Mouse (Mus musculus) stomach, postnatal 0 days (tissue): Measurements from ENCODE around the gene Gm5142. TPM values are rescaled to one million over a fixed set of nuclear protein-coding genes. Genes with fewer than 3 reads are reported as not detected.

Experiments
- ATAC-seq: fragments of 200-750 bp; cut with Nextera tagmentation; 2 replicates; pipeline ENCODE4 v1.8.0; 2017; ENCODE audit not compliant: low FRiP score, low TSS enrichment
- DNase-seq: peaks from one replicate; pipeline ENCODE4 v3.0.0-alpha.2; 2016; ENCODE audit warnings: low spot score
- H3K27ac ChIP-seq: fragments of 300-500 bp; sonication (generic); replicated peaks from 2 replicates; pipeline ENCODE4 v1.5.1; 2014; ENCODE audit warnings: mild to moderate bottlenecking, control low read depth
- H3K27me3 ChIP-seq: fragments of 300-500 bp; sonication (generic); 2 replicates; pipeline ENCODE4 v1.6.1; 2014; ENCODE audit warnings: low read length; ENCODE audit not compliant: control insufficient read depth, insufficient read depth
- H3K36me3 ChIP-seq: fragments of 300-500 bp; sonication (generic); 2 replicates; pipeline ENCODE4 v1.6.1; 2014; ENCODE audit warnings: low read length, mixed read lengths; ENCODE audit not compliant: control insufficient read depth, insufficient read depth
- H3K4me1 ChIP-seq: fragments of 300-500 bp; sonication (generic); replicated peaks from 2 replicates; pipeline ENCODE4 v1.6.1; 2014; ENCODE audit warnings: antibody characterized with exemption; ENCODE audit not compliant: control insufficient read depth, insufficient read depth
- H3K4me2 ChIP-seq: fragments of 300-500 bp; sonication (generic); replicated peaks from 2 replicates; pipeline ENCODE4 v1.6.1; 2014; ENCODE audit warnings: low read depth, mild to moderate bottlenecking, control low read depth, moderate library complexity
- H3K4me3 ChIP-seq: fragments of 300-500 bp; sonication (generic); 2 replicates; pipeline ENCODE4 v1.5.1; 2014; ENCODE audit warnings: low read depth, low read length, control low read depth
- H3K9ac ChIP-seq: fragments of 300-500 bp; sonication (generic); 2 replicates; pipeline ENCODE4 v1.6.1; 2014; ENCODE audit warnings: mild to moderate bottlenecking, low read length, control low read depth, mixed read lengths
- H3K9me3 ChIP-seq: fragments of 300-500 bp; sonication (generic); 2 replicates; pipeline ENCODE4 v1.6.1; 2016; ENCODE audit warnings: low read length; ENCODE audit not compliant: control insufficient read depth
- CTCF ChIP-seq: IDR thresholded peaks from 2 replicates; pipeline ENCODE4 v1.5.1; 2016; ENCODE audit warnings: antibody characterized with exemption, low read depth, mild to moderate bottlenecking, moderate library complexity
- EP300 ChIP-seq: optimal IDR thresholded peaks from 2 replicates; pipeline ENCODE3; 2016; ENCODE audit warnings: antibody characterized with exemption
- WGBS: fragments of 180-500 bp; shearing (Covaris S2); extraction: QIAGEN DNeasy Blood & Tissue Kit; methylation state at CpG from one replicate; pipeline ENCODE4 v1.1.7; 2014; 5-methylcytosine and 5-hydroxymethylcytosine counted together
- polyA plus RNA-seq: library from polyadenylated mRNA; unstranded; fragments of >200 nt; fragmentation: Nextera tagmentation; extraction: Ambion mirVana; gene quantifications from 2 replicates; pipeline ENCODE4 v1.2.1, GENCODE M21; 2015

Gm5142 gene
- polyA plus RNA-seq, 1 experiment from 2014 or later, result not detected

DNA sequence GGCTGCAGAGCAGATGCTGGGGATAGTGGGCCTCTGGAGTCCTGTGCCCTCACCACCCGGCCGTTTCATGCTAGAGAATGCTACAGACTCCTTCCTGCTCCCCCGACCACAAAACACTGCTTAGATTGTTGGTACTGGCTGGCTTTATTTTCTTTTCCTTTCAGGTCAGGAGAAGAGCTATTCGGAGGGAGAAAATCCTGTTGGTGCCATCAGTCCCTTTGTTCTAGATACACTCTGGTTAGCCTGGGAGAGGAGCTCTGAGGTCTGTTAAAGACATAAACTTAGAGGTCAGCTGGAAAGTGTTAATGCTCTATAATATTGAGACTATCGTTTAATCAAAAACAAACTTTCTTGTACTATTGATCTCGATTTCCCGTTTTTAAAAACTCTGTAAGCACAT lies 26.9 kb upstream of the Gm5142 start:
- 43% methylated on average over 7 of the region's 7 CpGs for WGBS
- H3K9ac ChIP-seq, result no peak overlapping the region

DNA sequence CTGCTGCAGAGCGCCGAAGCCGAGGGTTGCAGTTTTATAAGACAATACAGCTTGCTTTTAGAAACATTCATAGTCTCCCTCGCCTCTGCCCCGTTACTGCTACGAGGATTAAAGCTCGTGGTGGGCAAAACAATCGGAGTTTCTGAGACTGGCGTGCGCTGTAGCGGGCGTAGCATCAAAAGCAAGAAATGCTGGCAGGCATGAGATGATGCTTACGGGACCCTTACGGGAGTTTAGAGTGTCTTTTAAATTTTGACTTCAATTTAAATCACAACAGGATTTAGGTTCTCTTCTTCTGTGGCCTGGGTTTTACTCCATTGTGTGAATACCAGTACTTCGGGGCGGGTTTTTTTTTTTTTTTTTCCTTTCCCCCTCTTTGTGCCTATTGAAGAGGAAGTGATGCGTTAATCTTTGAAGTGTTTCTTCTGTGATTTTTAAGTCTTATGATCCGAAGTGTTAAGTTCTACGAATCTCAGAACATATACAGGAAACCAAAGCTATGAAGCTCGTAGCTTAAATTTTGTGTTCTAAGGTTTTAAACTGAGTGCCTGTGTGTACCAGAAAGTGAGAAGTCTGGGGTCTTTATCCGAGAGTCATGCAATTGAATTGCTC lies 23.2 kb upstream of the Gm5142 start:
- Histone ChIP-seq H3K27me3 (no peaks in the 10 kb centered on the region), H3K4me2 (peak overlapping the region; percentile 77), H3K27ac (peak overlapping the region; percentile 96), H3K36me3 (no peaks in the 10 kb centered on the region), H3K4me1 (no peaks in the 10 kb centered on the region), H3K9ac (peak overlapping the region; percentile 93), H3K4me3 (peak overlapping the region; percentile 91), H3K9me3 (no peaks in the 10 kb centered on the region)
- TF ChIP-seq CTCF (no peak), EP300 (no peak)
- no peak for DNase-seq
- ATAC-seq, result no peak
- WGBS, result under 1% methylated on average over 21 of the region's 21 CpGs

More for the DNA sequence above, 26.9 kb upstream of the Gm5142 start:
- DNase-seq, result no peak
- no peaks in the 10 kb centered on the region for H3K27me3 ChIP-seq
- H3K4me1 ChIP-seq, result no peaks in the 10 kb centered on the region
- peaks cover 3% of the 10 kb centered on the region; the same call in 1 of the 2 replicates for H3K36me3 ChIP-seq
- no peak for ATAC-seq
- H3K4me3 ChIP-seq, result no peak overlapping the region
- TF ChIP-seq CTCF (no peak), EP300 (no peak)
- H3K4me2 ChIP-seq, result no peak overlapping the region
- H3K27ac ChIP-seq, result no peak overlapping the region
- no peaks in the 10 kb centered on the region for H3K9me3 ChIP-seq

DNA sequence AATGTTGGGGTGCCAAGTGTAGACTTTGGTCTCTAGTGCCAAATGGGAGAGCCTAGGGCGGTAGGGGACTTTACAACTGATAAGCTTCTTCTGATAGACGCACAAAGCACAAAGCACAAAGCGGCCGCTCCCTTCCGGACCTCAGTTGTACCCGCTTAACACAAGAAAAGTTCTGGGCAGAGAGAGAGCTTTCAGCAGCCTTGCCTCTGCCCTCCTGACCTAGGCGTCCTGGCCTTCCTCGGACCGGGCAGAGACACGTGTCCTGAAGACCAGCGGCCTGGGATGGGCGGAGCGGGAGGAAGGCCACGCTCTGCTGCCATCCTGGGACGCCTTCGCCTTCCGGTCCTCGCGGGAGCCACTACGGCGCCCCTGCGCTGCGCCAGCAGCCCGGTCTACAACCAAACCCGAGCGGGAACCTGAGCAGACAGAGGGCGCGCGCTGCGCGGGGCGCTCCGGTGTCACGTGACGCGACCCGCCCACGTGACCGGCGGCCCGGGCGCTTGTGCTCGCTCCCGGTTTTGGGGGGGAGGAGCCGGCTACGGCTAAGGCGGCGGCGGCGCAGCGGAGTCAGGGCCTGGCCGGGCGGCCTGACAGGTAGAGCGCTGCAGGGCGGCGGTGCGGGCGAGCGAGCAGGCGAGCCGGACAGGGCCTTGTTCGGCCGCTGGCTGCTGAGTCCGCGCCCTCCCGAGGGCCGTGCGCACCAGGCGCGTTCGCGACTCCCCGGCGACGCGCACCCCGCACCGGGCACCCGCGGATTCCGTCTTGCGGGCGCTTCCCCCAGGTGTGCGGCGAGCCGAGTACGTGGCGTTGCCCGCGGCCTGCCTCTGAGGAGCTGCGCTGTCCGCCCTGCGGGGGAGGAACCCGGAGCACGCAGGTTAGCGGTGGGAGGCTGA lies 22.4 kb upstream of the Gm5142 start, which contains the start of gene Rcbtb1:
TSS of gene Rcbtb1 (plus strand) at position 499 of the 893 bp plus-strand sequence.
- H3K9ac ChIP-seq, result peak within 1 kb of the TSS; percentile 93
- under 1% methylated on average over 83 of the region's 96 CpGs for WGBS
- TF ChIP-seq EP300, result no peak
- TF ChIP-seq CTCF, result peak; percentile 75
- no peaks in the 10 kb centered on the region for H3K27me3 ChIP-seq
- H3K4me3 ChIP-seq, result peak within 1 kb of the TSS; percentile 91
- H3K4me2 ChIP-seq, result peak within 1 kb of the TSS; percentile 77
- ATAC-seq, result peak; percentile 97
- no peaks in the 10 kb centered on the region for H3K9me3 ChIP-seq
- no peaks in the 10 kb centered on the region for H3K36me3 ChIP-seq
- H3K4me1 ChIP-seq, result no peaks in the 10 kb centered on the region
- H3K27ac ChIP-seq, result peak within 1 kb of the TSS; percentile 96
- DNase-seq, result peak; percentile 94

GRCm38 (mm10) chr14:59186121-59186520 lies 7.6 kb upstream of the Gm5142 start:
- DNase-seq (no peak), ATAC-seq (no peak)
- no peak overlapping the region for H3K4me2 ChIP-seq
- TF ChIP-seq CTCF (no peak), EP300 (no peak)
- H3K9ac ChIP-seq, result no peak overlapping the region
- no peaks in the 10 kb centered on the region for H3K9me3 ChIP-seq
- H3K36me3 ChIP-seq, result no peaks in the 10 kb centered on the region
- H3K4me3 ChIP-seq, result no peak overlapping the region
- 81% methylated on average over 2 of the region's 2 CpGs for WGBS
- no peaks in the 10 kb centered on the region for H3K4me1 ChIP-seq
- H3K27me3 ChIP-seq, result no peaks in the 10 kb centered on the region
- H3K27ac ChIP-seq, result no peak overlapping the region

DNA sequence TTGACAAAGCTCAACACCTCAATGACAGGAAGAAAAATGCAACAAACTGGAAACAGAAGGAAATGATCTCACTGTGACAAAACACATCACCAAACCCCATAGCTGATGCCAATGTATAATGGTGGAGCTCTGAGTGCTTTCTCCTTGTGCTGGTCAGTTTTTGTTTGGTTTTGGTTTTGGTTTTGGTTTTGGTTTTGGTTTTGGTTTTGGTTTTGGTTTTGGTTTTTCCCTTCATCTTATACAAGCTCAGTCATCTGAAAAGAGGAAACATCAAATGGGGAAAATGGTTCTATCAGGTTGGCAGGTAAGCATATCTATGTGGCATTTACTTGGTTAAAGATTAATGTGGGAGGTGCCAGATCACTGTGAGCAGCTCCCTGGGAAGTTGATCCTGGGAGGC lies 7.0 kb upstream of the Gm5142 start:
- no peak overlapping the region for H3K4me2 ChIP-seq
- no peaks in the 10 kb centered on the region for H3K9me3 ChIP-seq
- H3K27me3 ChIP-seq, result no peaks in the 10 kb centered on the region
- TF ChIP-seq CTCF (no peak), EP300 (no peak)
- H3K4me3 ChIP-seq, result no peak overlapping the region
- ATAC-seq (no peak), DNase-seq (no peak)
- H3K9ac ChIP-seq, result no peak overlapping the region
- H3K36me3 ChIP-seq, result no peaks in the 10 kb centered on the region
- H3K27ac ChIP-seq, result no peak overlapping the region
- H3K4me1 ChIP-seq, result no peaks in the 10 kb centered on the region

DNA sequence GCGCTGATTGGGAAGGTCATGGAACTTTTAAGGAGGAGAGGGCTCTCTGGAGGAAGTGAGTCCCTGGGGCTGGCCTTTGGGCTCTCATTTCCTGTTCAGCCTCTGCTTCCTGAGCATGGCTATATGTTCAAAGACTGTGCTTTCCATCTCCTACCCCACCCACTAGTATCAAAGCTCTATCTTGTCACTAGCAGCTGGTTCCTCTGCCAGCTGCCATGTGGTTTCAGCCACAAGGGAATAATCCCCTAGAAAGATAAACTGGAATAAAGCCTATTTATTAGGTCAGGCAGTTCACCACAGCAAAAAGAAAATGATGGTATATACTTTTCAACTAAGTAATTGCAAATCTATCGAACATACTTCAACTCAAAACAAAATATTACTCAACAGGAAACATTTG lies 4.2 kb upstream of the Gm5142 start:
- H3K27ac ChIP-seq, result no peak overlapping the region
- no peak overlapping the region for H3K4me3 ChIP-seq
- H3K9me3 ChIP-seq, result no peaks in the 10 kb centered on the region
- TF ChIP-seq CTCF (no peak), EP300 (no peak)
- no peak overlapping the region for H3K9ac ChIP-seq
- ATAC-seq (no peak), DNase-seq (no peak)
- H3K27me3 ChIP-seq, result no peaks in the 10 kb centered on the region
- H3K4me1 ChIP-seq, result no peaks in the 10 kb centered on the region
- 72% methylated on average over 2 of the region's 2 CpGs for WGBS
- no peaks in the 10 kb centered on the region for H3K36me3 ChIP-seq
- H3K4me2 ChIP-seq, result no peak overlapping the region
